Mouse (Mus musculus) liver, postnatal 0 days (tissue): ENCODE results near the gene Ankdd1a.

Experiments used
- CTCF ChIP-seq: sonication (generic); IDR thresholded peaks from 2 replicates; pipeline ENCODE4 v1.5.1; 2016; ENCODE audit warnings: antibody characterized with exemption, low read depth
- EP300 ChIP-seq: IDR thresholded peaks from 2 replicates; pipeline ENCODE4 v1.6.1; 2016; ENCODE audit warnings: antibody characterized with exemption, low read depth, mild to moderate bottlenecking

GRCm38 (mm10) chr9:65542111-65542524 lies 22.1 kb upstream of the Ankdd1a start:
- TF ChIP-seq CTCF (no peak), EP300 (peak; percentile 54)
